Mouse (Mus musculus) embryonic facial prominence, embryonic 13.5 days (tissue): Measurements from ENCODE around the gene Glt6d1. TPM values are rescaled to one million over a fixed set of nuclear protein-coding genes. Genes with fewer than 3 reads are reported as not detected.

Source experiments
- ATAC-seq: fragments of 200-750 bp; cut with Nextera tagmentation; 2 replicates; pipeline ENCODE4 v1.8.0; 2017; ENCODE audit warnings: low read depth; ENCODE audit not compliant: insufficient number of reproducible peaks, insufficient read depth, low FRiP score, low TSS enrichment
- H3K27ac ChIP-seq: fragments of 300-500 bp; sonication (generic); 2 replicates; pipeline ENCODE4 v1.5.1; 2015; ENCODE audit warnings: moderate library complexity, mild to moderate bottlenecking, inconsistent platforms
- H3K27me3 ChIP-seq: fragments of 300-500 bp; sonication (generic); 2 replicates; pipeline ENCODE4 v1.6.1; 2015; ENCODE audit warnings: mild to moderate bottlenecking, inconsistent platforms
- H3K36me3 ChIP-seq: fragments of 300-500 bp; sonication (generic); 2 replicates; pipeline ENCODE4 v1.6.1; 2015; ENCODE audit warnings: mild to moderate bottlenecking, inconsistent platforms
- H3K4me1 ChIP-seq: fragments of 300-500 bp; sonication (generic); 2 replicates; pipeline ENCODE4 v1.6.1; 2015; ENCODE audit warnings: inconsistent platforms
- H3K4me2 ChIP-seq: fragments of 300-500 bp; sonication (generic); 2 replicates; pipeline ENCODE4 v1.6.1; 2015; ENCODE audit warnings: moderate library complexity, mild to moderate bottlenecking, inconsistent platforms
- H3K4me3 ChIP-seq: fragments of 300-500 bp; sonication (generic); 2 replicates; pipeline ENCODE4 v1.5.1; 2015; ENCODE audit warnings: mild to moderate bottlenecking, inconsistent platforms
- H3K9ac ChIP-seq: fragments of 300-500 bp; sonication (generic); 2 replicates; pipeline ENCODE4 v1.6.1; 2015; ENCODE audit warnings: mild to moderate bottlenecking, inconsistent platforms
- H3K9me3 ChIP-seq: fragments of 300-500 bp; sonication (generic); 2 replicates; pipeline ENCODE4 v1.6.1; 2016; ENCODE audit warnings: inconsistent platforms
- WGBS: fragments of 180-500 bp; shearing (Covaris S2); methylation state at CpG from one replicate; pipeline ENCODE4 v1.1.7; 2015; ENCODE audit warnings: mixed read lengths; 5-methylcytosine and 5-hydroxymethylcytosine counted together
- polyA plus RNA-seq: library from polyadenylated mRNA; unstranded; fragments of >200 nt; fragmentation: Nextera tagmentation; extraction: Ambion mirVana; gene quantifications from 2 replicates; pipeline ENCODE4 v1.2.1, GENCODE M21; 2015

Gene Glt6d1
- polyA plus RNA-seq, 1 experiment from 2014 or later: not detected

- H3K4me1 ChIP-seq: no peaks in the 10 kb centered on the region
- H3K4me2 ChIP-seq: no peak overlapping the region
- H3K9me3 ChIP-seq: peaks cover 5% of the 10 kb centered on the region; the same call in 1 of the 2 replicates
- 81% methylated on average over 1 of the region's 1 CpGs for WGBS
- no peak for ATAC-seq
- no peak overlapping the region for H3K27ac ChIP-seq
- H3K4me3 ChIP-seq: no peak overlapping the region
- no peak overlapping the region for H3K9ac ChIP-seq
- H3K36me3 ChIP-seq: no peaks in the 10 kb centered on the region
- no peaks in the 10 kb centered on the region for H3K27me3 ChIP-seq
Observed at GRCm38 (mm10) chr2:25754201-25754600, 61.4 kb downstream of the Glt6d1 start.

Other genes starting within 250 kb of the Glt6d1 start
- gene Mamdc4, start 241.0 kb downstream of the Glt6d1 start, polyA plus RNA-seq: 4.3 and 7.2 TPM in 2 replicates
- gene Phpt1, start 240.6 kb downstream of the Glt6d1 start, polyA plus RNA-seq: 169 and 174 TPM in 2 replicates
- 0.39 and 0.62 TPM in 2 replicates for gene Ajm1, start 234.1 kb downstream of the Glt6d1 start, polyA plus RNA-seq
- 80.3 and 81.9 TPM in 2 replicates for gene Rabl6, start 207.3 kb downstream of the Glt6d1 start, polyA plus RNA-seq
- 0.31 and 0.34 TPM in 2 replicates for gene Ccdc183, start 198.2 kb downstream of the Glt6d1 start, polyA plus RNA-seq
- 23.5 and 24.8 TPM in 2 replicates for gene Tmem141, start 193.8 kb downstream of the Glt6d1 start, polyA plus RNA-seq
- gene Fcna, start 187.8 kb downstream of the Glt6d1 start, polyA plus RNA-seq: 0.59 and 2.1 TPM in 2 replicates
- gene Lcn8, start 162.7 kb downstream of the Glt6d1 start, polyA plus RNA-seq: not detected in 2 replicates
- not detected in 2 replicates for gene Lcn5, start 157.9 kb downstream of the Glt6d1 start, polyA plus RNA-seq
- not detected in 2 replicates for gene Lcn6, start 139.1 kb downstream of the Glt6d1 start, polyA plus RNA-seq
- gene Lcn10, start 133.1 kb downstream of the Glt6d1 start, polyA plus RNA-seq: not detected in 2 replicates
- gene Obp2a, start 115.8 kb downstream of the Glt6d1 start, polyA plus RNA-seq: not detected in 2 replicates
- gene Bmyc, start 109.1 kb downstream of the Glt6d1 start, polyA plus RNA-seq: 95.4 and 103 TPM in 2 replicates
- gene Obp2b, start 78.8 kb downstream of the Glt6d1 start, polyA plus RNA-seq: not detected in 2 replicates
- gene Lcn3, start 50.3 kb downstream of the Glt6d1 start, polyA plus RNA-seq: not detected in 2 replicates
- not detected in 2 replicates for gene Lcn11, start 38.8 kb downstream of the Glt6d1 start, polyA plus RNA-seq
- gene Gm13539, start 33.6 kb downstream of the Glt6d1 start, polyA plus RNA-seq: not detected in 2 replicates
- gene Lcn9, start 7.3 kb upstream of the Glt6d1 start, polyA plus RNA-seq: not detected in 2 replicates
- gene Sohlh1, start 31.4 kb upstream of the Glt6d1 start, polyA plus RNA-seq: not detected in 2 replicates
- 0.34 and 0.37 TPM in 2 replicates for gene Kcnt1, start 47.9 kb upstream of the Glt6d1 start, polyA plus RNA-seq
- 15.0 and 20.1 TPM in 2 replicates for gene Camsap1, start 167.4 kb upstream of the Glt6d1 start, polyA plus RNA-seq
- gene Ubac1, start 205.9 kb upstream of the Glt6d1 start, polyA plus RNA-seq: 89.7 and 93.6 TPM in 2 replicates